Mouse (Mus musculus) macrophage (primary cell): ENCODE measurements around the gene Myo1d. TPM values are rescaled to one million over a fixed set of nuclear protein-coding genes. Genes with fewer than 3 reads are reported as not detected.

Experiments used
- H3K27ac ChIP-seq: fragments of 350-480 bp; formaldehyde crosslinking; 2 replicates; pipeline ENCODE4 v1.9.0; 2021
- H3K36me3 ChIP-seq: fragments of 350-480 bp; formaldehyde crosslinking; 2 replicates; pipeline ENCODE4 v1.9.0; 2021; ENCODE audit errors: inconsistent target
- H3K4me3 ChIP-seq: fragments of 350-480 bp; formaldehyde crosslinking; 2 replicates; pipeline ENCODE4 v1.9.0; 2021; ENCODE audit errors: inconsistent target
- H3K79me2 ChIP-seq: fragments of 350-480 bp; formaldehyde crosslinking; 2 replicates; pipeline ENCODE4 v1.9.0; 2021; ENCODE audit errors: inconsistent target
- WGBS: methylation state at CpG from one replicate; pipeline ENCODE4 v1.1.7; 2026; ENCODE audit warnings: inconsistent platforms; ENCODE audit not compliant: missing documents; 5-methylcytosine and 5-hydroxymethylcytosine counted together
- polyA plus RNA-seq: library from polyadenylated mRNA; stranded (reverse); fragments of 250-400 nt; gene quantifications from 3 replicates; pipeline ENCODE4 v1.2.4, GENCODE M21; 2018; ENCODE audit warnings: inconsistent platforms

The Myo1d gene
- polyA plus RNA-seq, 1 experiment from 2014 or later = 0.36 TPM

DNA sequence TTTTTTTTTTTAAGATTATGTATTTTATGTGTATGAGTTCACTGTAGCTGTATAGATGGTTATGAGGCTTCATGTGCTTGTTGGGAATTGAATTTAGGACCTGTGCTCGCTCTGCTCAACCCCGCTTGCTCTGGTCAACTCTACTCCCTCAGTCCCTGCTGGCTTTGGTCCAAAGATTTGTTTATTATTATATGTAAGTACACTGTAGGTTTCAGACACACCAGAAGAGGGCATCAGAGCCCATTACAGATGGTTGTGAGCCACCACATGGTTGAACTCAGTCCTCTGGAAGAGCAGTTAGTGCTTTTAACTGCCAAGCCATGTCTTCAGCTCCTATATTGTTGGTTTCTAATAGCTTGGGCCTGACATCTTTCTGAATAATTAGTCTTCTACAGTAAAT, 330.0 kb downstream of the Myo1d start:
- 100% methylated on average over 2 of the region's 2 CpGs for WGBS
- Histone ChIP-seq H3K4me3 (no peak overlapping the region), H3K36me3 (peaks cover 31% of the 10 kb centered on the region), H3K79me2 (peaks cover 19% of the 10 kb centered on the region; the same call in 1 of the 2 replicates), H3K27ac (no peak overlapping the region)

DNA sequence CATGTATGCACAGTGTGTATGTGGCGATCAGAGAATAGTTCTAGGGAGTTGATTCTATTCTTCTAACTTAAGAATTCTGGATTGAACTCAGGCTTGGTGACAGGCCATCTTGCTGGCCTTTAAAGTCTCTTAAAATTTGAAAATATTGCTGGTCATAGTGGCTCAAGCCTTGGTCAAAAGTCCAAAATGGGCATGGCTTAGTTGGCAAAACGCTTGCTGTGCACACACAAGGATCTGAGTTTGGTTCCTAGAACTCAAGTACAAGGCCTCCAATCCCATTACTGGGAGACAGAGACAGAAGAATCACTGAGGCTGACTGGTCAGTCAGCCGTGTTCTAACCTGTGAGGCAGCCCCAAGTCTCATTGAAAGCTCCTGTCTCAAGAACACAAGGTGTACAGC, 332.9 kb downstream of the Myo1d start:
- H3K36me3 ChIP-seq = peaks cover 35% of the 10 kb centered on the region
- 100% methylated on average over 3 of the region's 3 CpGs for WGBS

More for the DNA sequence above, 332.9 kb downstream of the Myo1d start:
- H3K27ac ChIP-seq = no peak overlapping the region
- H3K4me3 ChIP-seq = no peak overlapping the region
- peaks cover 18% of the 10 kb centered on the region; the same call in 1 of the 2 replicates for H3K79me2 ChIP-seq

Other genes with a start within 250 kb of the Myo1d start
- gene Tmem98, start 30.1 kb upstream of the Myo1d start, polyA plus RNA-seq = not detected in 3 replicates
- not detected in 3 replicates for gene Spaca3, start 78.3 kb upstream of the Myo1d start, polyA plus RNA-seq